Mouse (Mus musculus) brain, embryonic 14.5 days (tissue): ENCODE results near the gene Dpf3.

Experiments
- CTCF ChIP-seq: fragments of 200-500 bp; IDR thresholded peaks from 2 replicates; pipeline ENCODE4 v1.5.1; 2012; ENCODE audit warnings: inconsistent platforms, mild to moderate bottlenecking, moderate library complexity, borderline replicate concordance; ENCODE audit not compliant: insufficient read depth, insufficient read length; ENCODE audit errors: extremely low read depth
- POLR2A ChIP-seq: fragments of 200-500 bp; IDR thresholded peaks from 2 replicates; pipeline ENCODE4 v1.6.1; 2012; ENCODE audit warnings: mild to moderate bottlenecking, inconsistent platforms, borderline replicate concordance; ENCODE audit not compliant: poor library complexity, insufficient read depth, insufficient read length, severe bottlenecking; ENCODE audit errors: extremely low read depth

GRCm38 (mm10) chr12:83178770-83179169 is 308.7 kb downstream of the Dpf3 start:
- TF ChIP-seq POLR2A (no peak), CTCF (no peak)
